ENCODE assay signal across 8 mouse cellular contexts in genomic region chr16:35517976-35518951, GRCm38 (mm10). TPM values are rescaled to one million over a fixed set of nuclear protein-coding genes. Genes with fewer than 3 reads are reported as not detected.
DNase-seq lines count a peak whose midpoint lies in the region.

No protein-coding gene starts in this region.

- DNase-seq in gastrocnemius, postnatal 10 days = peak; percentile 11
- DNase-seq in gastrocnemius, postnatal 25 days = no peak
- peak; percentile 40 for DNase-seq in adrenal gland, postnatal 10 days
- DNase-seq in kidney, adult 8-10 months = peak; percentile 63 to 69
- DNase-seq in lung, postnatal 14 days = peak; percentile 46
- DNase-seq in adipocyte (ENCODE audit: low spot score) = no peak
- DNase-seq in frontal cortex, postnatal 25 days (ENCODE audit: low spot score in 2 of 2) = no peak
- DNase-seq in urinary bladder, postnatal 10 days (ENCODE audit: low spot score) = no peak

RNA-seq across cellular contexts. Expression of gene Sema5b, which starts 22.7 kb away (rescaled TPM):
- total RNA-seq in gastrocnemius, postnatal 10 days (2021) = 1 to 10 TPM; 1.9 to 4.1 TPM
- under 1 TPM; 0.20 to 0.35 TPM for total RNA-seq in gastrocnemius, postnatal 25 days (2021)
- 1 to 10 TPM; 5.2 to 6.0 TPM for total RNA-seq in adrenal gland, postnatal 10 days (2021)

RNA-seq across cellular contexts. Expression of gene Pdia5, which starts 27.6 kb away (rescaled TPM):
- total RNA-seq in gastrocnemius, postnatal 10 days (2021) = 10 to 100 TPM in 1 of 2 experiments, 1 to 10 TPM in 1; 7.5 to 12.4 TPM
- 1 to 10 TPM; 3.1 to 5.0 TPM for total RNA-seq in gastrocnemius, postnatal 25 days (2021)
- total RNA-seq in adrenal gland, postnatal 10 days (2021) = 10 to 100 TPM; 22.6 to 27.0 TPM

Comparison
In these comparisons a context has a peak if more than half of its experiments do, and no peak if none do; other contexts are left out.
1. DNase-seq: peak in gastrocnemius, postnatal 10 days (single experiment), adrenal gland, postnatal 10 days (single experiment), kidney, adult 8-10 months (2 of 2) and lung, postnatal 14 days (single experiment); none in gastrocnemius, postnatal 25 days (single experiment), adipocyte (single experiment), frontal cortex, postnatal 25 days (0 of 2) and urinary bladder, postnatal 10 days (single experiment).